Mouse (Mus musculus) intestine, embryonic 16.5 days (tissue): ENCODE data around the gene Tmpo. TPM values are rescaled to one million over a fixed set of nuclear protein-coding genes. Genes with fewer than 3 reads are reported as not detected.

Experiments used
- ATAC-seq: fragments of 200-750 bp; cut with Nextera tagmentation; 2 replicates; pipeline ENCODE4 v1.8.0; 2017; ENCODE audit warnings: moderate TSS enrichment, moderate library complexity
- H3K27ac ChIP-seq: fragments of 300-500 bp; sonication (generic); 2 replicates; pipeline ENCODE4 v1.5.1; 2014; ENCODE audit warnings: mild to moderate bottlenecking, low read length
- H3K27me3 ChIP-seq: fragments of 300-500 bp; sonication (generic); replicated peaks from 2 replicates; pipeline ENCODE4 v1.6.1; 2014; ENCODE audit warnings: low read length, control low read depth, mixed read lengths; ENCODE audit not compliant: control insufficient read depth, insufficient read depth
- H3K36me3 ChIP-seq: fragments of 300-500 bp; sonication (generic); 2 replicates; pipeline ENCODE4 v1.6.1; 2014; ENCODE audit warnings: low read length, control low read depth; ENCODE audit not compliant: control insufficient read depth, insufficient read depth
- H3K4me1 ChIP-seq: fragments of 300-500 bp; sonication (generic); 2 replicates; pipeline ENCODE4 v1.6.1; 2014; ENCODE audit warnings: low read length, control low read depth, mixed read lengths; ENCODE audit not compliant: control insufficient read depth, insufficient read depth
- H3K4me2 ChIP-seq: fragments of 300-500 bp; sonication (generic); 2 replicates; pipeline ENCODE4 v1.6.1; 2014; ENCODE audit warnings: low read depth, low read length, control low read depth
- H3K4me3 ChIP-seq: fragments of 300-500 bp; sonication (generic); 2 replicates; pipeline ENCODE4 v1.5.1; 2014; ENCODE audit warnings: mild to moderate bottlenecking, low read length
- H3K9ac ChIP-seq: fragments of 300-500 bp; sonication (generic); 2 replicates; pipeline ENCODE4 v1.6.1; 2014; ENCODE audit warnings: low read depth, low read length
- H3K9me3 ChIP-seq: fragments of 300-500 bp; sonication (generic); 2 replicates; pipeline ENCODE4 v1.6.1; 2016; ENCODE audit warnings: low read length, control low read depth; ENCODE audit not compliant: control insufficient read depth
- WGBS: fragments of 180-500 bp; shearing (Covaris S2); extraction: QIAGEN DNeasy Blood & Tissue Kit; methylation state at CpG from one replicate; pipeline ENCODE4 v1.1.7; 2014; 5-methylcytosine and 5-hydroxymethylcytosine counted together
- polyA plus RNA-seq: library from polyadenylated mRNA; unstranded; fragments of >200 nt; fragmentation: Nextera tagmentation; extraction: Ambion mirVana; gene quantifications from 2 replicates; pipeline ENCODE4 v1.2.1, GENCODE M21; 2015

Tmpo gene
- polyA plus RNA-seq, 1 experiment from 2014 or later, result 111 TPM

- WGBS, result 41% methylated on average over 5 of the region's 5 CpGs
- H3K4me1 ChIP-seq, result peaks cover 23% of the 10 kb centered on the region; the same call in 1 of the 2 replicates
- H3K9me3 ChIP-seq, result no peaks in the 10 kb centered on the region
- H3K9ac ChIP-seq, result peak overlapping the region; percentile 45; the same call in 1 of the 2 replicates
- H3K4me2 ChIP-seq, result peak overlapping the region; percentile 58
- peak overlapping the region; percentile 17 for H3K4me3 ChIP-seq
- H3K27ac ChIP-seq, result peak overlapping the region; percentile 49
- no peaks in the 10 kb centered on the region for H3K27me3 ChIP-seq
- 0 out of 2 replicates have a peak, but pooled peaks cover 2% of the 10 kb centered on the region for H3K36me3 ChIP-seq
- ATAC-seq, result peak; percentile 10; the same call in 1 of the 2 replicates
These were observed 14.2 kb downstream of the Tmpo start for GRCm38 (mm10) chr10:91166890-91167289.

GRCm38 (mm10) chr10:91165850-91166249 lies 15.3 kb downstream of the Tmpo start:
- Histone ChIP-seq H3K36me3 (0 out of 2 replicates have a peak, but pooled peaks cover 4% of the 10 kb centered on the region), H3K9me3 (no peaks in the 10 kb centered on the region), H3K4me1 (peaks cover 23% of the 10 kb centered on the region; the same call in 1 of the 2 replicates), H3K27ac (no peak overlapping the region), H3K4me3 (no peak overlapping the region), H3K4me2 (no peak overlapping the region), H3K9ac (no peak overlapping the region), H3K27me3 (no peaks in the 10 kb centered on the region)
- ATAC-seq, result no peak

- Histone ChIP-seq H3K27me3 (no peaks in the 10 kb centered on the region), H3K4me1 (peaks cover 23% of the 10 kb centered on the region; the same call in 1 of the 2 replicates), H3K9ac (no peak overlapping the region), H3K27ac (no peak overlapping the region), H3K36me3 (0 out of 2 replicates have a peak, but pooled peaks cover 4% of the 10 kb centered on the region), H3K4me3 (no peak overlapping the region), H3K9me3 (no peaks in the 10 kb centered on the region), H3K4me2 (no peak overlapping the region)
- ATAC-seq, result no peak
- WGBS, result 76% methylated on average over 3 of the region's 3 CpGs
These were observed 16.6 kb downstream of the Tmpo start for GRCm38 (mm10) chr10:91164491-91164890.

- Histone ChIP-seq H3K4me2 (no peak overlapping the region), H3K4me1 (peaks cover 9% of the 10 kb centered on the region; the same call in 1 of the 2 replicates), H3K9ac (0 out of 2 replicates have a peak overlapping the region, but pooled peaks have one; percentile 8), H3K27me3 (no peaks in the 10 kb centered on the region), H3K27ac (peak overlapping the region; percentile 52), H3K4me3 (no peak overlapping the region), H3K36me3 (0 out of 2 replicates have a peak, but pooled peaks cover 4% of the 10 kb centered on the region), H3K9me3 (no peaks in the 10 kb centered on the region)
- WGBS, result 83% methylated on average over 15 of the region's 15 CpGs
- no peak for ATAC-seq
These were observed 18.5 kb downstream of the Tmpo start for GRCm38 (mm10) chr10:91162511-91163163.

GRCm38 (mm10) chr10:91162077-91162476 lies 19.0 kb downstream of the Tmpo start:
- WGBS, result 68% methylated on average over 11 of the region's 11 CpGs
- Histone ChIP-seq H3K36me3 (0 out of 2 replicates have a peak, but pooled peaks cover 4% of the 10 kb centered on the region), H3K9me3 (no peaks in the 10 kb centered on the region), H3K27me3 (no peaks in the 10 kb centered on the region), H3K4me3 (no peak overlapping the region), H3K9ac (no peak overlapping the region), H3K4me2 (no peak overlapping the region), H3K27ac (peak overlapping the region; percentile 52), H3K4me1 (peaks cover 5% of the 10 kb centered on the region; the same call in 1 of the 2 replicates)
- peak; percentile 70 for ATAC-seq

GRCm38 (mm10) chr10:91161006-91161405 lies 20.1 kb downstream of the Tmpo start:
- 90% methylated on average over 5 of the region's 5 CpGs for WGBS
- no peaks in the 10 kb centered on the region for H3K27me3 ChIP-seq
- H3K27ac ChIP-seq, result peak overlapping the region; percentile 11; the same call in 1 of the 2 replicates
- 0 out of 2 replicates have a peak, but pooled peaks cover 4% of the 10 kb centered on the region for H3K36me3 ChIP-seq
- ATAC-seq, result no peak
- no peaks in the 10 kb centered on the region for H3K4me1 ChIP-seq
- no peak overlapping the region for H3K4me2 ChIP-seq
- H3K9ac ChIP-seq, result no peak overlapping the region
- no peak overlapping the region for H3K4me3 ChIP-seq
- H3K9me3 ChIP-seq, result no peaks in the 10 kb centered on the region

- no peak overlapping the region for H3K4me2 ChIP-seq
- H3K4me1 ChIP-seq, result no peaks in the 10 kb centered on the region
- 0 out of 2 replicates have a peak, but pooled peaks cover 9% of the 10 kb centered on the region for H3K36me3 ChIP-seq
- peak; percentile 43 for ATAC-seq
- H3K9ac ChIP-seq, result no peak overlapping the region
- peak overlapping the region; percentile 29; the same call in 1 of the 2 replicates for H3K27ac ChIP-seq
- no peak overlapping the region for H3K4me3 ChIP-seq
- 56% methylated on average over 8 of the region's 8 CpGs for WGBS
- H3K9me3 ChIP-seq, result no peaks in the 10 kb centered on the region
- no peaks in the 10 kb centered on the region for H3K27me3 ChIP-seq
These were observed 22.7 kb downstream of the Tmpo start for GRCm38 (mm10) chr10:91158442-91158841.

- Histone ChIP-seq H3K27me3 (no peaks in the 10 kb centered on the region), H3K9ac (no peak overlapping the region), H3K9me3 (no peaks in the 10 kb centered on the region), H3K36me3 (0 out of 2 replicates have a peak, but pooled peaks cover 8% of the 10 kb centered on the region), H3K4me1 (no peaks in the 10 kb centered on the region), H3K27ac (no peak overlapping the region), H3K4me3 (no peak overlapping the region), H3K4me2 (no peak overlapping the region)
- ATAC-seq, result peak; percentile 41
- WGBS, result 73% methylated on average over 6 of the region's 6 CpGs
These were observed 24.8 kb downstream of the Tmpo start for GRCm38 (mm10) chr10:91156338-91156737.

GRCm38 (mm10) chr10:91153894-91154503 lies 27.1 kb downstream of the Tmpo start:
- H3K27me3 ChIP-seq, result no peaks in the 10 kb centered on the region
- peaks cover 16% of the 10 kb centered on the region; the same call in 1 of the 2 replicates for H3K36me3 ChIP-seq
- no peaks in the 10 kb centered on the region for H3K9me3 ChIP-seq
- H3K27ac ChIP-seq, result no peak overlapping the region
- no peak overlapping the region for H3K4me3 ChIP-seq
- ATAC-seq, result no peak
- no peak overlapping the region for H3K9ac ChIP-seq
- H3K4me1 ChIP-seq, result no peaks in the 10 kb centered on the region
- 88% methylated on average over 10 of the region's 10 CpGs for WGBS
- H3K4me2 ChIP-seq, result no peak overlapping the region
